Mouse (Mus musculus): ENCODE results near the gene Prickle2. TPM values are rescaled to one million over a fixed set of nuclear protein-coding genes. Genes with fewer than 3 reads are reported as not detected.

Prickle2 gene
- polyA plus RNA-seq, 1 experiment from 2014 or later: 13.1 TPM

GRCm38 (mm10) chr6:92478612-92479011, 227.3 kb downstream of the Prickle2 start:
- H3K27ac ChIP-seq (ENCODE audit: low read depth): no peak overlapping the region
- no peak overlapping the region for H3K4me2 ChIP-seq (ENCODE audit: low read length)
- no peak overlapping the region for H3K4me3 ChIP-seq (ENCODE audit: low read depth, low read length)
- no peak for DNase-seq (ENCODE audit: low spot score)
- H3K27me3 ChIP-seq (replicated peaks; ENCODE audit: control insufficient read depth, insufficient read depth, low read length): no peaks in the 10 kb centered on the region
- peaks cover 11% of the 10 kb centered on the region; the same call in 1 of the 2 replicates for H3K4me1 ChIP-seq (replicated peaks; ENCODE audit: control insufficient read depth, insufficient read depth, low read length)
- ATAC-seq (replicated peaks; ENCODE audit: low FRiP score, low TSS enrichment, low read depth): no peak
- H3K9me3 ChIP-seq (ENCODE audit: control insufficient read depth, low read length): no peaks in the 10 kb centered on the region
- WGBS: 87% methylated on average over 1 of the region's 1 CpGs
- H3K9ac ChIP-seq (ENCODE audit: low read length): no peak overlapping the region
- no peaks in the 10 kb centered on the region for H3K36me3 ChIP-seq (ENCODE audit: control insufficient read depth, insufficient read depth, low read length)

DNA sequence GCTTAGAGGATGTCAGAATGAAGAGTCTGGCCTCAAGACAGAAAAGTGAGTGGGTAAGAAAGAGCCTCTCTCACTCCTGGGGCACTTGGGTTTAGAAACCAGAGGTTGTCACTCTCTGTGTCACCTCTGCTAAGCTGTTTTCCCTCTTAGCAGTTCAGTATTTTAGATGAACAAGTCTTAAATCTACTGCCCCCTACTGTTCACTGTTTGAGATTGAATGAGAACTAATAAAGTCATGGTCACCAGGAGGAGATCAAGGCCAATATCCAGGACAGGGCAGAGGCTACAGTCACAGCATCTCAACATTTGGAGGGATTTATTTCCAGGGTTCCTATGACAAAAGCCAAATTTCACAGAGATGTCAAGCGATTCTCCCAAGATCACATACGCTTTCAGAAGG, 228.3 kb downstream of the Prickle2 start:
- ATAC-seq (replicated peaks; ENCODE audit: low FRiP score, low TSS enrichment, low read depth): no peak
- Histone ChIP-seq H3K4me2 (ENCODE audit: low read length) (no peak overlapping the region), H3K9me3 (ENCODE audit: control insufficient read depth, low read length) (no peaks in the 10 kb centered on the region), H3K27me3 (replicated peaks; ENCODE audit: control insufficient read depth, insufficient read depth, low read length) (no peaks in the 10 kb centered on the region), H3K9ac (ENCODE audit: low read length) (no peak overlapping the region), H3K36me3 (ENCODE audit: control insufficient read depth, insufficient read depth, low read length) (0 out of 2 replicates have a peak, but pooled peaks cover 2% of the 10 kb centered on the region), H3K4me1 (replicated peaks; ENCODE audit: control insufficient read depth, insufficient read depth, low read length) (peaks cover 11% of the 10 kb centered on the region; the same call in 1 of the 2 replicates), H3K27ac (ENCODE audit: low read depth) (no peak overlapping the region), H3K4me3 (ENCODE audit: low read depth, low read length) (no peak overlapping the region)
- no peak for DNase-seq (ENCODE audit: low spot score)
- WGBS: 89% methylated on average over 2 of the region's 2 CpGs

DNA sequence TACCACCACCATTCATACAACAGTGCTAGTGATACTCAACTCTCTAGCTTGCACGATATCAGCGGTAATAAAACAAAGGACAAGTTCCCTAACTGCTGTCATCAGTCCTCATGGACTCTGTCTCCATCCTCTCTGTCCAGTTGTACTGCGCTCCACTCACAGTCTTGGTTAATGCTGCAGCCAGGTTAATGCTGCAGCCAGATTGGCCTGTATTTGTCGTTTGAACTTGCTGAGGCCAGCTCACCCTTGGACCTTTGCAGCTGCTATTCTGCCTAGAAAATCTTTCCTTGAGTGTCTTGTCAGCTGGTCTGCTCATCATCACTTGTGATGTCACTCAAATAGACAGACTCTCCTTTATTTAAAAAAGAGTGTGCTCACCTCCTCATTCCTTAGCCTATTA, 236.5 kb downstream of the Prickle2 start:
- 55% methylated on average over 4 of the region's 4 CpGs for WGBS
- H3K36me3 ChIP-seq (ENCODE audit: control insufficient read depth, insufficient read depth, low read length): 0 out of 2 replicates have a peak, but pooled peaks cover 5% of the 10 kb centered on the region
- no peaks in the 10 kb centered on the region for H3K9me3 ChIP-seq (ENCODE audit: control insufficient read depth, low read length)
- no peak for DNase-seq (ENCODE audit: low spot score)
- no peaks in the 10 kb centered on the region for H3K27me3 ChIP-seq (replicated peaks; ENCODE audit: control insufficient read depth, insufficient read depth, low read length)
- no peak overlapping the region for H3K9ac ChIP-seq (ENCODE audit: low read length)
- H3K4me3 ChIP-seq (ENCODE audit: low read depth, low read length): no peak overlapping the region
- H3K27ac ChIP-seq (ENCODE audit: low read depth): peak overlapping the region; percentile 82; the same call in 1 of the 2 replicates
- no peak overlapping the region for H3K4me2 ChIP-seq (ENCODE audit: low read length)
- no peak for ATAC-seq (replicated peaks; ENCODE audit: low FRiP score, low TSS enrichment, low read depth)
- peaks cover 41% of the 10 kb centered on the region for H3K4me1 ChIP-seq (replicated peaks; ENCODE audit: control insufficient read depth, insufficient read depth, low read length)

GRCm38 (mm10) chr6:92468892-92469291, 237.1 kb downstream of the Prickle2 start:
- no peaks in the 10 kb centered on the region for H3K27me3 ChIP-seq (replicated peaks; ENCODE audit: control insufficient read depth, insufficient read depth, low read length)
- H3K9me3 ChIP-seq (ENCODE audit: control insufficient read depth, low read length): no peaks in the 10 kb centered on the region
- 0 out of 2 replicates have a peak, but pooled peaks cover 5% of the 10 kb centered on the region for H3K36me3 ChIP-seq (ENCODE audit: control insufficient read depth, insufficient read depth, low read length)
- H3K4me3 ChIP-seq (ENCODE audit: low read depth, low read length): no peak overlapping the region
- 58% methylated on average over 4 of the region's 4 CpGs for WGBS
- no peak overlapping the region for H3K4me2 ChIP-seq (ENCODE audit: low read length)
- H3K4me1 ChIP-seq (replicated peaks; ENCODE audit: control insufficient read depth, insufficient read depth, low read length): peaks cover 46% of the 10 kb centered on the region
- peak overlapping the region; percentile 82 for H3K27ac ChIP-seq (ENCODE audit: low read depth)
- H3K9ac ChIP-seq (ENCODE audit: low read length): no peak overlapping the region
- DNase-seq (ENCODE audit: low spot score) (no peak), ATAC-seq (replicated peaks; ENCODE audit: low FRiP score, low TSS enrichment, low read depth) (no peak)

DNA sequence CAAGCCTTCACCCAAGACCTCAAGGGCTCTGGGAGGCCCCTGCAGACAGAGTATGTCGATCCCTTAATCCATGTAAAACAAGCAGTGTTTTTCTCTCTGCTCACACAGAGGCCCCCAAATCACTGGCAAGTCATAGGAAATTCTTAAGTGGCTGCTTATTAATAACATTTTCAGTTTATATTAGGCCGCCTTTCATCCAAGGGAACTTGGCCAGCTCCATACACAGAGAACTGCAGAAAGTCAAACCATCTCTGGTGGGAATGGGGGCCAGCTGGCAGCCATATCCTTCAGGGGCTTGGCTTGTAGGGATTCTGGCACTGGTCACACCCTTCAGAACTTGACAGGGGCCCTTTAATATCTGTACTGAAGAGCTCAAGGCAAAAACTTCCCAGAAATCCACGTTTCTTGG, 237.6 kb downstream of the Prickle2 start:
- Histone ChIP-seq H3K4me3 (ENCODE audit: low read depth, low read length) (no peak overlapping the region), H3K4me1 (replicated peaks; ENCODE audit: control insufficient read depth, insufficient read depth, low read length) (peaks cover 48% of the 10 kb centered on the region), H3K4me2 (ENCODE audit: low read length) (no peak overlapping the region), H3K27me3 (replicated peaks; ENCODE audit: control insufficient read depth, insufficient read depth, low read length) (no peaks in the 10 kb centered on the region), H3K36me3 (ENCODE audit: control insufficient read depth, insufficient read depth, low read length) (0 out of 2 replicates have a peak, but pooled peaks cover 5% of the 10 kb centered on the region), H3K9ac (ENCODE audit: low read length) (no peak overlapping the region), H3K9me3 (ENCODE audit: control insufficient read depth, low read length) (no peaks in the 10 kb centered on the region), H3K27ac (ENCODE audit: low read depth) (peak overlapping the region; percentile 82)
- WGBS: 30% methylated on average over 3 of the region's 3 CpGs
- DNase-seq (ENCODE audit: low spot score) (peak; percentile 61), ATAC-seq (replicated peaks; ENCODE audit: low FRiP score, low TSS enrichment, low read depth) (peak; percentile 77)

GRCm38 (mm10) chr6:92467343-92467742, 238.6 kb downstream of the Prickle2 start:
- Histone ChIP-seq H3K9ac (ENCODE audit: low read length) (no peak overlapping the region), H3K4me3 (ENCODE audit: low read depth, low read length) (no peak overlapping the region), H3K4me1 (replicated peaks; ENCODE audit: control insufficient read depth, insufficient read depth, low read length) (peaks cover 48% of the 10 kb centered on the region), H3K9me3 (ENCODE audit: control insufficient read depth, low read length) (no peaks in the 10 kb centered on the region), H3K36me3 (ENCODE audit: control insufficient read depth, insufficient read depth, low read length) (0 out of 2 replicates have a peak, but pooled peaks cover under 1% of the 10 kb centered on the region), H3K27ac (ENCODE audit: low read depth) (no peak overlapping the region), H3K4me2 (ENCODE audit: low read length) (no peak overlapping the region), H3K27me3 (replicated peaks; ENCODE audit: control insufficient read depth, insufficient read depth, low read length) (no peaks in the 10 kb centered on the region)
- ATAC-seq (replicated peaks; ENCODE audit: low FRiP score, low TSS enrichment, low read depth) (no peak), DNase-seq (ENCODE audit: low spot score) (no peak)
- 83% methylated on average over 2 of the region's 2 CpGs for WGBS

DNA sequence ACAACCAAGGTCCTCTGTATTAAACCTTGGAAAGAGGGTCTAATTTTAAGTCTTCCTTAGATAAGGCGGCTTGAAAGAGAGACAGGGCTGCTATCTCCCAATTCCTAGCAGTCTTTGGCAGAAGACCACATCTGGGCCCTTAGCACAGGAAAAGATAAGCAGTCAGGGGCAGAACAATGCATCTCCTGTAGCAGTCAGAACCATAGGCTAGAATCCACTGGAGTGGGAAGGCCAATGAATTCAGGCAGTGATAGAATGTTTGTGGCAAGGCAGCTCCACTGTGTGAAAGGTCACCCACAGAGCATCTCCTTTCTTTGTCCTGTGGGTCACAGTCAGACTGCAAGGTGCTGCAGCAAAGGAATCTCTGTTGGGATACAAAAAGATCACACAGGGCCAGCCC, 240.3 kb downstream of the Prickle2 start:
- H3K4me2 ChIP-seq (ENCODE audit: low read length): no peak overlapping the region
- no peaks in the 10 kb centered on the region for H3K27me3 ChIP-seq (replicated peaks; ENCODE audit: control insufficient read depth, insufficient read depth, low read length)
- no peaks in the 10 kb centered on the region for H3K9me3 ChIP-seq (ENCODE audit: control insufficient read depth, low read length)
- WGBS: 69% methylated on average over 1 of the region's 1 CpGs
- ATAC-seq (replicated peaks; ENCODE audit: low FRiP score, low TSS enrichment, low read depth) (no peak), DNase-seq (ENCODE audit: low spot score) (no peak)
- H3K4me1 ChIP-seq (replicated peaks; ENCODE audit: control insufficient read depth, insufficient read depth, low read length): peaks cover 54% of the 10 kb centered on the region
- no peak overlapping the region for H3K9ac ChIP-seq (ENCODE audit: low read length)
- no peak overlapping the region for H3K27ac ChIP-seq (ENCODE audit: low read depth)
- no peaks in the 10 kb centered on the region for H3K36me3 ChIP-seq (ENCODE audit: control insufficient read depth, insufficient read depth, low read length)
- no peak overlapping the region for H3K4me3 ChIP-seq (ENCODE audit: low read depth, low read length)

- Histone ChIP-seq H3K27me3 (replicated peaks; ENCODE audit: control insufficient read depth, insufficient read depth, low read length) (no peaks in the 10 kb centered on the region), H3K36me3 (ENCODE audit: control insufficient read depth, insufficient read depth, low read length) (no peaks in the 10 kb centered on the region), H3K4me2 (ENCODE audit: low read length) (no peak overlapping the region), H3K27ac (ENCODE audit: low read depth) (peak overlapping the region; percentile 29; the same call in 1 of the 2 replicates), H3K4me1 (replicated peaks; ENCODE audit: control insufficient read depth, insufficient read depth, low read length) (peaks cover 52% of the 10 kb centered on the region), H3K9me3 (ENCODE audit: control insufficient read depth, low read length) (no peaks in the 10 kb centered on the region), H3K4me3 (ENCODE audit: low read depth, low read length) (no peak overlapping the region), H3K9ac (ENCODE audit: low read length) (no peak overlapping the region)
- DNase-seq (ENCODE audit: low spot score) (no peak), ATAC-seq (replicated peaks; ENCODE audit: low FRiP score, low TSS enrichment, low read depth) (no peak)
- 26% methylated on average over 7 of the region's 7 CpGs for WGBS
These were observed 241.1 kb downstream of the Prickle2 start for GRCm38 (mm10) chr6:92464781-92465337.

DNA sequence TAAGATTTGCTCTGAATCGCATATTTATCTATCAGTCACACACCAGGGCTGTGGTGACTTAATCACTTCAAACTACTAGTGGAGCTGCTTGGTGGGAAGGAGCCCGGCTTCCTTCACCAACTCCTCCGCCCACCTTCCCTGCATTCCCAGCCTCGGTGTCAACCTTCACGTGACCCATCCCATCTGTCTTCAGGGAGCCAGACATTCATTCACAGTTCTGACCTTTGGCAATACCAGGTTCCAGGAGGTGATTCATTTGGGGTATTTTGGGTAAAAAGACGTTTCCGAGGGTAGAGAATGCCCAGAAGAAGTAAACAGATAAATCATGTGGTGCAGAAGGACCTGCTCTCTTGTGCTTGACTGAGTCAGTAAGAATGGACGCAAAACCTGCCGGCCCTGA, 242.2 kb downstream of the Prickle2 start:
- Histone ChIP-seq H3K4me3 (ENCODE audit: low read depth, low read length) (no peak overlapping the region), H3K27me3 (replicated peaks; ENCODE audit: control insufficient read depth, insufficient read depth, low read length) (no peaks in the 10 kb centered on the region), H3K27ac (ENCODE audit: low read depth) (no peak overlapping the region), H3K9me3 (ENCODE audit: control insufficient read depth, low read length) (no peaks in the 10 kb centered on the region), H3K4me2 (ENCODE audit: low read length) (no peak overlapping the region), H3K36me3 (ENCODE audit: control insufficient read depth, insufficient read depth, low read length) (no peaks in the 10 kb centered on the region), H3K9ac (ENCODE audit: low read length) (no peak overlapping the region), H3K4me1 (replicated peaks; ENCODE audit: control insufficient read depth, insufficient read depth, low read length) (peaks cover 47% of the 10 kb centered on the region)
- DNase-seq (ENCODE audit: low spot score) (no peak), ATAC-seq (replicated peaks; ENCODE audit: low FRiP score, low TSS enrichment, low read depth) (no peak)
- 41% methylated on average over 9 of the region's 9 CpGs for WGBS

Data from intestine, embryonic 14.5 days (tissue).